Mouse (Mus musculus): ENCODE data around the gene Jade1. TPM values are rescaled to one million over a fixed set of nuclear protein-coding genes. Genes with fewer than 3 reads are reported as not detected.

Jade1 gene
- polyA plus RNA-seq, 1 experiment from 2014 or later = 10.3 TPM

DNA sequence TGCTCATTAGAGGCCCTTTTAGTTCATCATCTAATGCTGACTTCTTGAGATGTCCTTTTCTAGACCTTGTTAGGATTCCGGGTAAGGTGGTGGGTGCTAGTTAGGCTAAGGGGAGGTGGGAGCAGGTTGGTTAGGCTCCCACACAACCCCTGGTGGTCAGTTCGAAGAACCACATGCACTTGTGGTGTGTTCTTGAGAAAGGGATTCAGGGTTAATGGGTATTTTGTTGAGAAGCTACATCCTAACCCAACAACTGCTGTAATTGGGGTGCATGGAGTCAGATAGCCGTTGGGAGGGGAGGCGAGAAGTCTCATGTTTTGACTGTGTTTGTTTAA is 50.8 kb downstream of the Jade1 start:
- ATAC-seq (ENCODE audit: insufficient read depth) (no peak), DNase-seq (no peak)
- no peak overlapping the region for H3K4me2 ChIP-seq
- no peak overlapping the region for H3K4me3 ChIP-seq (ENCODE audit: low read depth, low read length)
- H3K9ac ChIP-seq = no peak overlapping the region
- 83% methylated on average over 4 of the region's 4 CpGs for WGBS
- H3K27me3 ChIP-seq (ENCODE audit: insufficient read depth, low read length) = no peaks in the 10 kb centered on the region
- TF ChIP-seq CTCF (IDR thresholded peaks at IDR 0.05; ENCODE audit: low read depth) = peak; percentile 46
- no peaks in the 10 kb centered on the region for H3K4me1 ChIP-seq (ENCODE audit: insufficient read depth)
- H3K9me3 ChIP-seq (ENCODE audit: low read depth, low read length) = no peaks in the 10 kb centered on the region
- H3K27ac ChIP-seq (ENCODE audit: low read depth) = no peak overlapping the region
- peaks cover 30% of the 10 kb centered on the region; the same call in 1 of the 2 replicates for H3K36me3 ChIP-seq (ENCODE audit: insufficient read depth)

DNA sequence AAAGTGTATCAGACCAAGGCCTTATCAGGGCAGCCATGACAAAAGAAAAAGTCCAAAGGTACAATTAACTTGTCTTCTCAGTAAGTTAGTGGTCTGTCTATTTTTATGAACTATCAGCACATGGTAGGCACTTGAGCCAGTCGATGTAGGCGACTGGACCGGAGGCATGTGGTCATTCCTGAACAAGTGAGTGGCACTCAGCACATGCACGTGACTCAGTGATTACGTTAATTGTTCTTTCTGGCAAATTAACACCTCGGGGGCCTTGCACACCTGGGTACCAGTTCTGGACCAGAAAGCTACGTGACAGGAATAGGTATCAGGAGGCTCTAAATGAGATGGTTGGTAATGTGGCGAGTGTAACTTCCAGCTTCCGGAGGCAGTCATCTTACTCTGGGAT is 51.5 kb downstream of the Jade1 start:
- no peak for DNase-seq
- ATAC-seq (ENCODE audit: insufficient read depth) = no peak
- Histone ChIP-seq H3K9ac (no peak overlapping the region), H3K9me3 (ENCODE audit: low read depth, low read length) (no peaks in the 10 kb centered on the region), H3K4me3 (ENCODE audit: low read depth, low read length) (no peak overlapping the region), H3K36me3 (ENCODE audit: insufficient read depth) (peaks cover 26% of the 10 kb centered on the region; the same call in 1 of the 2 replicates), H3K27ac (ENCODE audit: low read depth) (no peak overlapping the region), H3K27me3 (ENCODE audit: insufficient read depth, low read length) (no peaks in the 10 kb centered on the region), H3K4me1 (ENCODE audit: insufficient read depth) (no peaks in the 10 kb centered on the region), H3K4me2 (no peak overlapping the region)
- TF ChIP-seq CTCF (IDR thresholded peaks at IDR 0.05; ENCODE audit: low read depth) = no peak
- 90% methylated on average over 9 of the region's 9 CpGs for WGBS

DNA sequence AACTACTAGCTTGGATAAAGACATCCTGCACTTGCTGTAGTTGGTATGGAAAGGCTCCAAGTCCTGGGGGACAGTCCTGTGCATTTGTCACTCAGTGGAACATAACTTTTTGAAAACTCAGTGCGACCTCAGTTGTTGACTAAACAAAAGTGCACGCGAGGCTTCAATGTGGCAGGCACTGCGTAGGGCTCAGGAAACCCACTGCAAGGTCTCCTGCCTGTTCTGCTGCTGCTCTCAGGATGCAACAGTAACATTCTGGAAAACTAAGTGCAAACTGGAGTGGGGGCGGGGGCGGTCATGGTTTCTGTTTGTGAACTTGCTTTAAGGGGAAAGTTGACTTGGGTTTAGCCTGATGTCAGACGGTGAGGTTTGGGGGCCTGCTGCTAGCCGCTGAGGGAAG is 51.9 kb downstream of the Jade1 start:
- Histone ChIP-seq H3K9me3 (ENCODE audit: low read depth, low read length) (no peaks in the 10 kb centered on the region), H3K4me1 (ENCODE audit: insufficient read depth) (no peaks in the 10 kb centered on the region), H3K4me3 (ENCODE audit: low read depth, low read length) (no peak overlapping the region), H3K9ac (no peak overlapping the region), H3K27me3 (ENCODE audit: insufficient read depth, low read length) (no peaks in the 10 kb centered on the region), H3K27ac (ENCODE audit: low read depth) (no peak overlapping the region), H3K36me3 (ENCODE audit: insufficient read depth) (peaks cover 29% of the 10 kb centered on the region; the same call in 1 of the 2 replicates), H3K4me2 (no peak overlapping the region)
- WGBS = 78% methylated on average over 8 of the region's 8 CpGs
- no peak for DNase-seq
- no peak for TF ChIP-seq CTCF (IDR thresholded peaks at IDR 0.05; ENCODE audit: low read depth)
- ATAC-seq (ENCODE audit: insufficient read depth) = no peak

DNA sequence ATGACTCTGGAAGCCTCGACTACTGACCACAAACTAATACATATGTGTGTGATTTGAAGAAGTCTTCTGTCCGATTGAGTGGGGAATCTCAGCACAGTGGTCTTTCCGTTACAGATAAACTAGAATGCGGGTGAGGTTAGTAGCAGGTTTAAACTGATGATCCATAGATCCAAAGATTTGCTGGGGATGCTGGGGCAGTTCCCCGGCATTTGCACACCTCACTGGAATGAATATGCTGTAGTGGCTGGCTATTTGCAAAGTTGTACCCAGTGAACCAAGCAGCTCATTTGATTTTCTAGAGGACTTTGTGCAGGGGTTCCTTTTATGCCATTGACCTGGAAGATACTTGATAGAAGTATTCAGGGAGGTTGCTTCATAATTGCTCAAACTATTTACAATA is 53.5 kb downstream of the Jade1 start:
- no peak for ATAC-seq (ENCODE audit: insufficient read depth)
- Histone ChIP-seq H3K9ac (no peak overlapping the region), H3K9me3 (ENCODE audit: low read depth, low read length) (no peaks in the 10 kb centered on the region), H3K4me3 (ENCODE audit: low read depth, low read length) (no peak overlapping the region), H3K4me1 (ENCODE audit: insufficient read depth) (no peaks in the 10 kb centered on the region), H3K27ac (ENCODE audit: low read depth) (no peak overlapping the region), H3K27me3 (ENCODE audit: insufficient read depth, low read length) (no peaks in the 10 kb centered on the region), H3K4me2 (no peak overlapping the region), H3K36me3 (ENCODE audit: insufficient read depth) (peaks cover 33% of the 10 kb centered on the region; the same call in 1 of the 2 replicates)
- no peak for DNase-seq
- 91% methylated on average over 5 of the region's 5 CpGs for WGBS
- no peak for TF ChIP-seq CTCF (IDR thresholded peaks at IDR 0.05; ENCODE audit: low read depth)

DNA sequence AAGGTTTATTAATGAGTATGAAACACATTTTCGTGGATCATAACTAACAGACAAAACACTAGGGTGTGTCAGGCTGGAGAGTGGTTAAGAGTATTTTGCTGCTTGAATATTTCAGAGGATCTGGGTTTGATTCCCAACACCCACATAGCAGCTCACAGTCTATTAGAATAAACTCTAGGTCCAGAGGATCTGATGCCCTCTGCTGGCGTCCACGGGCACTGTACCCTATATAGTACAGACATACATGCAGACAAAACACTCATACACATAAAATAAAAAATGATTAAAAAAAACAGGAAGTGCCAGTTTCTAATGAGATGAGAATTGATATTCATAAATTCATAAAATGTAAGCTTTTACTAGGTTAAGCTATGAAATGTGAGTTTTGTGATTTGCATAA is 56.7 kb downstream of the Jade1 start:
- no peak overlapping the region for H3K4me2 ChIP-seq
- H3K4me1 ChIP-seq (ENCODE audit: insufficient read depth) = no peaks in the 10 kb centered on the region
- no peaks in the 10 kb centered on the region for H3K27me3 ChIP-seq (ENCODE audit: insufficient read depth, low read length)
- H3K9ac ChIP-seq = no peak overlapping the region
- H3K27ac ChIP-seq (ENCODE audit: low read depth) = no peak overlapping the region
- ATAC-seq (ENCODE audit: insufficient read depth) (no peak), DNase-seq (no peak)
- TF ChIP-seq CTCF (IDR thresholded peaks at IDR 0.05; ENCODE audit: low read depth) = peak; percentile 29; the same call in 1 of the 2 replicates
- H3K9me3 ChIP-seq (ENCODE audit: low read depth, low read length) = no peaks in the 10 kb centered on the region
- no peak overlapping the region for H3K4me3 ChIP-seq (ENCODE audit: low read depth, low read length)
- WGBS = 90% methylated on average over 3 of the region's 3 CpGs
- peaks cover 33% of the 10 kb centered on the region; the same call in 1 of the 2 replicates for H3K36me3 ChIP-seq (ENCODE audit: insufficient read depth)

DNA sequence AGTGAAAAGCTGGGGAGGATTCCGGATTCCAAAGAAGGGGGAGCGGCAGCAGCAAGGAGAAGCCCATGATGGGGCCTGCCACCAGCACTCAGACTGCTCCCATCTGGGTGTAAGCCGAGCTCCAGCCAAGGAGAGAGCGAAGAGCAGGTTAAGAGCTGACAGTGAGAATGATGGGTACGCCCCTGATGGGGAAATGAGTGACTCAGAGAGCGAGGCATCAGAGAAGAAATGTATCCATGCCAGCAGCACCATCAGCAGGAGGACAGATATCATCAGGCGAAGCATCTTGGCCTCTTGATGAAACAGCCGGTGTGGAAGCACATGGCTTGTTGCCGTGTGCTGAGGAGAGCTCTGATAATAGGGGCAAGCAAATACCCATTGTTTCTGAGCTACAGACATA is 58.2 kb downstream of the Jade1 start:
- 84% methylated on average over 9 of the region's 9 CpGs for WGBS
- Histone ChIP-seq H3K4me3 (ENCODE audit: low read depth, low read length) (no peak overlapping the region), H3K4me2 (no peak overlapping the region), H3K27me3 (ENCODE audit: insufficient read depth, low read length) (no peaks in the 10 kb centered on the region), H3K9ac (no peak overlapping the region), H3K4me1 (ENCODE audit: insufficient read depth) (no peaks in the 10 kb centered on the region), H3K36me3 (ENCODE audit: insufficient read depth) (peaks cover 38% of the 10 kb centered on the region; the same call in 1 of the 2 replicates), H3K27ac (ENCODE audit: low read depth) (no peak overlapping the region), H3K9me3 (ENCODE audit: low read depth, low read length) (no peaks in the 10 kb centered on the region)
- TF ChIP-seq CTCF (IDR thresholded peaks at IDR 0.05; ENCODE audit: low read depth) = no peak
- no peak for ATAC-seq (ENCODE audit: insufficient read depth)
- no peak for DNase-seq

DNA sequence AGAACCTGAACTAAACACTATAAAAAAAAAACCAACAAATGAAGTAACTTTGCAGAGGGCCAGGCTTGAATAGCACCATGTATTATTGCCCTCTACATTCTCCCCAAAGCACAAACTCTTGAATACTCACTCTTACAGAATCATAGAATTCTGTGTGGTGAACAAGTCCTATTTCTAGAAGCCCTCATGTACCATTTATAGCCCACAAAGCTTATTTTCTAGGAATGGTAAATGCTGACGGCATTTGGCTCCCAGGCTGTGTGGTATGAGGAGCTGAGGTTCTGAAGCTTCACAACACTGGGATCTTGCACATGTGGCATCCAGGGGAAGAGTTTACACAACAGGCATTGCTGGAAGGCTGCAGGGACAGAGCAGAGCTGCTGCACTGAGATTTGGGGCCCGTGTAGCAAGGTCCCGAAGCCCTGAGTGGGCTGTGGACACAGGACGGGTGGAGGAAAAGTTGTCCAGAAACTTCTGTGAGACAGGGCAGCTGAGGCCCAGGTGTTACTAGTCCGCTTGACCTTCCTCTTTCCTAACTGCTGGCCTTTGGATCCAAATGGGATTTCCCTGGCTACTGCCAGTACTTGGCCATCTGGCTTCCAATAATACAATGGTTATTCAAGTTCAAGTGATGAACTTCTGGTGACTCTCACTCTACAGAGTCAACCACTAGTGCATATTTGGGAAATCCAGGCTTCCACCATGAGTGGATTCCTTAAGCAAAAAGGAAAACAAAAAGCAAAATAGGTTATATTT is 58.9 kb downstream of the Jade1 start:
- DNase-seq (no peak), ATAC-seq (ENCODE audit: insufficient read depth) (no peak)
- Histone ChIP-seq H3K9ac (no peak overlapping the region), H3K36me3 (ENCODE audit: insufficient read depth) (peaks cover 38% of the 10 kb centered on the region; the same call in 1 of the 2 replicates), H3K4me1 (ENCODE audit: insufficient read depth) (no peaks in the 10 kb centered on the region), H3K9me3 (ENCODE audit: low read depth, low read length) (no peaks in the 10 kb centered on the region), H3K27me3 (ENCODE audit: insufficient read depth, low read length) (no peaks in the 10 kb centered on the region), H3K27ac (ENCODE audit: low read depth) (no peak overlapping the region), H3K4me2 (no peak overlapping the region), H3K4me3 (ENCODE audit: low read depth, low read length) (no peak overlapping the region)
- no peak for TF ChIP-seq CTCF (IDR thresholded peaks at IDR 0.05; ENCODE audit: low read depth)
- WGBS = 85% methylated on average over 5 of the region's 5 CpGs

All from lung, embryonic 14.5 days (tissue).